Mouse (Mus musculus): ENCODE data around the gene C1ql4.

GRCm38 (mm10) chr15:99082322-99082721 is 5.3 kb downstream of the C1ql4 start:
- TF ChIP-seq GATA1 (IDR thresholded peaks at IDR 0.05; ENCODE audit: borderline replicate concordance, low read length) = no peak
- TF ChIP-seq FLI1 (IDR thresholded peaks at IDR 0.05; ENCODE audit: low read length) = no peak
